Mouse (Mus musculus) 3T3-L1 (cell line): ENCODE data around the gene Usp45.
A peak's percentile ranks its signal among the peaks of the same experiment; 100 is the strongest.

Experiments used
- DNase-seq: peaks from one replicate; pipeline ENCODE4 v3.0.0-alpha.2; 2015; ENCODE audit warnings: low read depth, low spot score

Usp45 gene

GRCm38 (mm10) chr4:21766863-21767304 is at the start of gene Usp45, which contains the start of gene Tstd3:
TSS of gene Usp45 (plus strand) at chr4:21767156.
TSS of gene Tstd3 (minus strand) at chr4:21767212.
- DNase-seq = peak; percentile 87

- peak; percentile 57 for DNase-seq
Measured at GRCm38 (mm10) chr4:21722752-21723334, 44.1 kb upstream of the Usp45 start.

GRCm38 (mm10) chr4:21726912-21727614 is 39.9 kb upstream of the Usp45 start:
- peak; percentile 81 for DNase-seq

- DNase-seq = peak; percentile 94
Measured at GRCm38 (mm10) chr4:21727615-21728165, 39.3 kb upstream of the Usp45 start, which contains the start of gene Ccnc. TSS of gene Ccnc (plus strand) at chr4:21727701.

GRCm38 (mm10) chr4:21739169-21739568 is 27.8 kb upstream of the Usp45 start:
- peak; percentile 54 for DNase-seq

- peak; percentile 10 for DNase-seq
Measured at GRCm38 (mm10) chr4:21744142-21744541, 22.8 kb upstream of the Usp45 start.

GRCm38 (mm10) chr4:21745723-21746122 is 21.2 kb upstream of the Usp45 start:
- no peak for DNase-seq

GRCm38 (mm10) chr4:21755123-21755789 is 11.7 kb upstream of the Usp45 start:
- no peak for DNase-seq

GRCm38 (mm10) chr4:21758860-21759259 is 8.1 kb upstream of the Usp45 start:
- no peak for DNase-seq

GRCm38 (mm10) chr4:21761416-21762160 is 5.4 kb upstream of the Usp45 start:
- no peak for DNase-seq

GRCm38 (mm10) chr4:21763827-21764226 is 3.1 kb upstream of the Usp45 start:
- no peak for DNase-seq

- no peak for DNase-seq
Measured at GRCm38 (mm10) chr4:21766171-21766862, 639 bp upstream of the Usp45 start.

- DNase-seq = no peak
Measured at GRCm38 (mm10) chr4:21771064-21771463, 4.1 kb downstream of the Usp45 start.

- DNase-seq = peak; percentile 13
Measured at GRCm38 (mm10) chr4:21772306-21772705, 5.3 kb downstream of the Usp45 start.

- DNase-seq = peak; percentile 86
Measured at GRCm38 (mm10) chr4:21776091-21776945, 9.4 kb downstream of the Usp45 start.

- DNase-seq = no peak
Measured at GRCm38 (mm10) chr4:21776946-21777265, 9.9 kb downstream of the Usp45 start.

- DNase-seq = no peak
Measured at GRCm38 (mm10) chr4:21780816-21781726, 14.1 kb downstream of the Usp45 start.

GRCm38 (mm10) chr4:21786268-21786667 is 19.3 kb downstream of the Usp45 start:
- DNase-seq = no peak

- no peak for DNase-seq
Measured at GRCm38 (mm10) chr4:21788903-21789302, 21.9 kb downstream of the Usp45 start.
